Mouse (Mus musculus): ENCODE data around the gene Ttc22.

DNA sequence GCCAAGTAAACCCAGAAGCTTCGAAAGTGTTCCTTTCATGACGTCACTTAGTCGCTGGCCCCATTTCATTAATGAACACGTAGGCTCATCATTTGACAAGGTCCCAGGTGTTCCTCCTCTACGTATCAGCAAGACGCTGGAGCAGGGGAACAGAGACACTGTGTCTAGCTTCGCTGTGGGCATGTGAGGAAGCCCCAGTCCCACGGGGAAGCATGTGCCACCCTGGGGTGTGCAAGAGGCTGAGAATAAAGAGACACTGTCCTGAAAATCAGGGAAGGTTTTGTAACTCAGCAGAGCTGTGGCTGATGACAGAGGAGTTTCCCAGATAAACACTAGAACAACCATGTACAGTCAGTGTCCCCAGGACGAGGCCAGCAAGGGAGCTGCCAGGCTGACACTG lies 25.2 kb upstream of the Ttc22 start:
- TF ChIP-seq POLR2A (IDR thresholded peaks at IDR 0.05; ENCODE audit: borderline replicate concordance, insufficient read depth, low read length) (no peak), CTCF (IDR thresholded peaks at IDR 0.05; ENCODE audit: borderline replicate concordance, insufficient read depth, low read depth, low read length) (no peak)
